Mouse (Mus musculus) liver, adult 2 months (tissue): ENCODE data around the gene Mmel1.

Experiments
- CTCF ChIP-seq: fragments of 200-500 bp; IDR thresholded peaks from 2 replicates; pipeline ENCODE4 v1.5.1; 2011; ENCODE audit warnings: low read depth, low read length, control low read depth
- POLR2A ChIP-seq: fragments of 200-500 bp; IDR thresholded peaks from 2 replicates; pipeline ENCODE4 v1.6.1; 2011; ENCODE audit warnings: low read length, control low read depth; ENCODE audit not compliant: insufficient read depth; ENCODE audit errors: extremely low read depth

DNA sequence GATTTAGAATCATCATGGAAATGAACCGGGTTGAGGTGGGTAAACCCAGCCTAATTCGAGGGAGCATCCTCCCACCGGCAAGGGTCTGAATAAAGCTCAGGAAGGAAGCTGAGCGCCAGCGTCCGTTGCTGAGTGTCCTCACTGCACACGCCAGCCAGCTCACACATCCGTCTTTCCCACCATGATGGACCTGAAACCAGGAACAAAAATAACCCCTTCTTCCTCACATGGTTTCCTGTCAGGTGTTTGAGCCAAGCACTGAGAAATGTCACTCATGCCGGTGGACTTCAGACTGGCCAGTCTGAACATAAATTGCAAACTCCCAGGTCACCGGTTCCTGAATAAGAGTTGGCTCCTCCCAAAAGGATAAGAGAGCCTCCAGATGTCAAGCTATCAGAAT lies 45.9 kb downstream of the Mmel1 start:
- TF ChIP-seq POLR2A (no peak), CTCF (no peak)
